ENCODE assay signal across 17 mouse cellular contexts in the genomic region with DNA sequence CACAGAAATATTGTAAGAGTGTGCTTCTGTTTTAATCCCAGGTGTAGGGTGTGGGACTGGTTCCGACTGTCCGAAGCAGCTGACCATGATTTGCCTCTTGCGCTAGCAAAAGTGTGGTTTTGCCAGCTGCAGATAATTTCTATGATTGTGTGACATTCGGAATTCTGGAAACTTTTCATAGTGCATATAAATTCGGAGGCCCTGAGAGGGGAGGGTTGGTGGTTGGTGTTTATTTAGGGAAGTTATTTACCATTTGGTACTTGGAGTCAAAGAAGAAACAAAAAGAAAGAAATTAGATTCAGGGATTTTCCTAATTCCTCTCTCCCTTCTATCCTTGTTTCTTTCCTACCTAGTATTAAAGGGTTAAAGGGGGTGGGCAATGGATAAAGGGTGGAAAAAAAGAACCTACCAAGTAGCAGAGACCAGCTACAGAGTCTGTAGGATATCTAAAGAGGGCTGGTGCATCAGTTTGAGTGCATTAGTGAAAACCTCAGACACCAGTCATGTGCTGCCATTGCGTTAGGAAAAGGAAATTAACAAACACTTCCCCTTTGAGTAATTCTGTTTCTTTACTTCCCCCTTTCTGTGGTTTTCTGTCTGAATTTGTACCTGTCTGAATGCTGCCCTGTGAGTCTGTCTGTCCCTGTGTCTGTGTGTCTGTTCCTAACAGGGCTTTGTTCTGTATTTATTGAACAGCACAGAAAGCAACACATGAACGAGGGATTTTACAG.
DNase-seq lines count a peak whose midpoint lies in the region; ATAC-seq lines count a peak whose summit lies in the region.
"Had no signal": no experiment of that assay in that cellular context is flagged by ENCODE, and none has a peak within 500 bp of the region (broad histone marks: within the 10 kb centered on the region; RNA-seq: fewer than 3 reads in every experiment).

No protein-coding gene starts in this region.

- peaks cover 10% of the 10 kb centered on the region; the same call in 1 of the 2 replicates for H3K4me1 ChIP-seq in embryonic facial prominence, embryonic 15.5 days
- H3K4me1 ChIP-seq in embryonic facial prominence, embryonic 10.5 days: peaks cover 5% of the 10 kb centered on the region; the same call in 1 of the 2 replicates
- H3K4me1 ChIP-seq: liver, embryonic 13.5 days; neural tube, embryonic 12.5 days had no signal

- H3K4me2 ChIP-seq in embryonic facial prominence, embryonic 15.5 days (replicated peaks): no peak overlapping the region
- H3K4me2 ChIP-seq: forebrain, embryonic 15.5 days; liver, embryonic 13.5 days; neural tube, embryonic 12.5 days had no signal

- H3K36me3 ChIP-seq in embryonic facial prominence, embryonic 15.5 days: no peaks in the 10 kb centered on the region
- H3K36me3 ChIP-seq in embryonic facial prominence, embryonic 10.5 days (replicated peaks): no peaks in the 10 kb centered on the region
- H3K36me3 ChIP-seq: forebrain, embryonic 15.5 days; liver, embryonic 13.5 days; neural tube, embryonic 12.5 days had no signal

- no peak for DNase-seq in embryonic facial prominence, embryonic 10.5 days (ENCODE audit: low spot score)
- peak; percentile 34 for DNase-seq in lung, postnatal 36 days
- DNase-seq in lung, postnatal 14 days: no peak
- no peak for DNase-seq in testis, postnatal 10 days (ENCODE audit: low spot score)
- DNase-seq: cerebellum, adult 9-10 months; liver, embryonic 13.5 days; right cerebral cortex, postnatal 4 days; thymus, postnatal 14 days had no signal

- H3K9ac ChIP-seq in embryonic facial prominence, embryonic 15.5 days: no peak overlapping the region
- H3K9ac ChIP-seq: forebrain, embryonic 15.5 days; liver, embryonic 13.5 days; neural tube, embryonic 12.5 days had no signal

- 42% methylated on average over 7 of the region's 7 CpGs for WGBS in embryonic facial prominence, embryonic 15.5 days
- WGBS in embryonic facial prominence, embryonic 10.5 days: 77% methylated on average over 7 of the region's 7 CpGs

- no peak for ATAC-seq in embryonic facial prominence, embryonic 15.5 days (ENCODE audit: insufficient number of reproducible peaks, low FRiP score, low TSS enrichment, low read depth)
- ATAC-seq in common myeloid progenitor, adult 5-6 weeks (replicated peaks; ENCODE audit: low read depth, poor library complexity, severe bottlenecking): peak; percentile 94
- ATAC-seq in neutrophil, adult 5-6 weeks (ENCODE audit: extremely low read depth, insufficient number of reproducible peaks, low FRiP score, poor library complexity, severe bottlenecking): peak; percentile 92
- ATAC-seq in activated CD4-positive, CD25-positive, alpha-beta regulatory T cell, adult 4 months: no peak
- ATAC-seq: forebrain, embryonic 15.5 days; hindbrain, postnatal 0 days had no signal

- H3K27me3 ChIP-seq in embryonic facial prominence, embryonic 15.5 days: no peaks in the 10 kb centered on the region
- H3K27me3 ChIP-seq in embryonic facial prominence, embryonic 10.5 days (replicated peaks; ENCODE audit: low read depth, poor library complexity, severe bottlenecking): no peaks in the 10 kb centered on the region
- H3K27me3 ChIP-seq: forebrain, embryonic 15.5 days; liver, embryonic 13.5 days; neural tube, embryonic 12.5 days had no signal

- 0 out of 2 replicates have a peak overlapping the region, but pooled peaks have one; percentile 7 for H3K27ac ChIP-seq in embryonic facial prominence, embryonic 15.5 days (replicated peaks)
- H3K27ac ChIP-seq in embryonic facial prominence, embryonic 10.5 days (replicated peaks): no peak overlapping the region
- H3K27ac ChIP-seq: forebrain, embryonic 15.5 days; kidney, postnatal 0 days; liver, embryonic 13.5 days; neural tube, embryonic 12.5 days had no signal

- H3K9me3 ChIP-seq in embryonic facial prominence, embryonic 15.5 days (replicated peaks): no peaks in the 10 kb centered on the region
- no peaks in the 10 kb centered on the region for H3K9me3 ChIP-seq in embryonic facial prominence, embryonic 10.5 days
- H3K9me3 ChIP-seq: forebrain, embryonic 15.5 days; neural tube, embryonic 12.5 days had no signal

- H3K4me3 ChIP-seq in embryonic facial prominence, embryonic 15.5 days (replicated peaks): no peak overlapping the region
- H3K4me3 ChIP-seq in embryonic facial prominence, embryonic 10.5 days: no peak overlapping the region
- H3K4me3 ChIP-seq: erythroblast, embryonic 14.5 days; forebrain, embryonic 15.5 days; liver, embryonic 13.5 days; neural tube, embryonic 12.5 days had no signal

Comparison
In these comparisons a context has a peak if more than half of its experiments do, and no peak if none do; other contexts are left out.
1. ATAC-seq: peak in common myeloid progenitor, adult 5-6 weeks (single experiment) and neutrophil, adult 5-6 weeks (single experiment); none in embryonic facial prominence, embryonic 15.5 days (single experiment) and activated CD4-positive, CD25-positive, alpha-beta regulatory T cell, adult 4 months (single experiment).